Mouse (Mus musculus) left cerebral cortex, adult 2 months (tissue): Measurements from ENCODE around the gene Rsc1a1. TPM values are rescaled to one million over a fixed set of nuclear protein-coding genes. Genes with fewer than 3 reads are reported as not detected.

ENCODE experiments used
- DNase-seq, 2 experiments: peaks; one replicate each; pipeline ENCODE4 v3.0.0; 2021 to 2022; ENCODE audit warnings: low spot score in 2 of 2, mixed read lengths in 1 of 2; ENCODE audit errors: extremely low spot score in 1 of 2
- H3K27ac ChIP-seq: fragments of 200-600 bp; 2 replicates; pipeline ENCODE4 v1.8.1; 2022
- H3K4me3 ChIP-seq: fragments of 200-600 bp; 2 replicates; pipeline ENCODE4 v1.8.1; 2022
- CTCF ChIP-seq: fragments of 200-600 bp; IDR thresholded peaks from 2 replicates; pipeline ENCODE4 v1.8.1; 2022; ENCODE audit warnings: antibody characterized with exemption, mild to moderate bottlenecking, moderate library complexity
- intact Hi-C: fragments of 180-260 bp; cut with DNase I; formaldehyde crosslinking; loops from one replicate; pipeline ENCODE4 v1.15.1; 2025
- total RNA-seq, 2 experiments: library from RNA; stranded (reverse); gene quantifications; 2 replicates each; pipeline ENCODE4 v1.2.3; 2021

Gene Rsc1a1
- total RNA-seq, 2 experiments from 2014 or later, result 1.1 to 1.2 TPM

- intact Hi-C loops, result loop anchor here (1.0 kb wide), 1 partner anchor 58 kb away; no protein-coding TSS in a partner anchor
- peak overlapping the region; percentile 76 for H3K4me3 ChIP-seq
- peak overlapping the region; percentile 94 for H3K27ac ChIP-seq
- DNase-seq, result peak; percentile 76 to 80
- no peak for TF ChIP-seq CTCF
Observed at GRCm38 (mm10) chr4:141664011-141664745, 21.2 kb downstream of the Rsc1a1 start.

GRCm38 (mm10) chr4:141663122-141663931 lies 22.1 kb downstream of the Rsc1a1 start:
- peak overlapping the region; percentile 76 for H3K4me3 ChIP-seq
- DNase-seq, result no peak
- intact Hi-C loops, result no loop called here
- no peak for TF ChIP-seq CTCF
- peak overlapping the region; percentile 89 for H3K27ac ChIP-seq

GRCm38 (mm10) chr4:141660884-141661283 lies 24.5 kb downstream of the Rsc1a1 start:
- no peak for TF ChIP-seq CTCF
- H3K4me3 ChIP-seq, result no peak overlapping the region
- no peak overlapping the region for H3K27ac ChIP-seq
- DNase-seq, result no peak
- intact Hi-C loops, result no loop called here

DNA sequence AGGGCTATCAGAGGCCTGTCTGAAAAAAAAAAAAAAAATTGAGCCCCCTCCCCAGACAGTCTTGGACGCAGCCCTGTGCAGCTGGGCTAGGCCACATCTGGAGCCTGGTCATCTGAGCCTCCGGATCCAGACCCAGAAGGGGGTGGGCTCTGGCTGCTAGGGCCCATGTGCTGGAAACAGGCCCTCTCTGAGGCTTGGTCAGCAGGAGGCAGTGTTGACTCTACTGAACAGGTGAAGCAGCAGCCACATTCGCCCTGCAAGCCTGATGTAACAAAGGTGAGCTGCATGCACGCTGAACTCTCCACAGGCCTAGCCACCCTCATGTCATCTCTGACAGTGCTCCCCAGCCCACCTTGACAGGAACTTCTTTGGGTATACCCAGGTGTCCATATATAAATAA lies 25.7 kb downstream of the Rsc1a1 start:
- TF ChIP-seq CTCF, result peak; percentile 1; the same call in 1 of the 2 replicates
- Histone ChIP-seq H3K4me3 (no peak overlapping the region), H3K27ac (no peak overlapping the region)
- intact Hi-C loops, result no loop called here
- no peak for DNase-seq

DNA sequence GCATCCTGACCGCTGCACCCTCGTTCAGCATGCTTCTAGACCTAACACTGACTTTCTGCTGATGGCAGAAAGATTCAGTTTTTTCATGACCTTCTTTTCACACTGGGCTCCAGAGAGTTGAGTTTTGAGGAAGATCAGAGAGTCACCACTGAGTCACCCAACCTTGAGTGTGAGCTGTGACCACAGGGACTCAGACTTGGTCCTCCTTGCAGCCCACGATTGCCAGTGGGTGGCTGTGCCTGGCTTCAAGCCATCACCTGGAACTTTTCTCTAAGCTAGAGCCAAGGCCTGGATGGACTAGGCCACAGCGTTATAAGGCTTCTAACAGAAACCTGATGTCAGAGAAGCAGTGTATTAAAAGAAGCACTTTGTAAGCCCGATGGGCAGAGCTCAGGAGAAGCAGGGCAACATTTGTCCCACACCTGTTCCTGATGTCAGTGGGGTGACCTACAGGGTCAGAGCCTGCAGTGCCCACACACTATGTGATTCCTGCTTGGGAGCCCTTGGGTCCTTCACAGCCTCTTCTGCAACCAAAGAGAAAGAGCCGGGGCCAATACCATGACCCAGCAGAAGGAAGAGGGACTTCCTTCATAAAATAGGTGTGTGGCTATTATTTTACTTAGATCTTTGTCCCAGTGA lies 26.4 kb downstream of the Rsc1a1 start:
- intact Hi-C loops, result no loop called here
- no peak overlapping the region for H3K27ac ChIP-seq
- no peak for DNase-seq
- no peak for TF ChIP-seq CTCF
- H3K4me3 ChIP-seq, result no peak overlapping the region

- intact Hi-C loops, result no loop called here
- no peak overlapping the region for H3K4me3 ChIP-seq
- no peak for TF ChIP-seq CTCF
- no peak overlapping the region for H3K27ac ChIP-seq
- no peak for DNase-seq
Observed at GRCm38 (mm10) chr4:141656932-141657331, 28.5 kb downstream of the Rsc1a1 start.

DNA sequence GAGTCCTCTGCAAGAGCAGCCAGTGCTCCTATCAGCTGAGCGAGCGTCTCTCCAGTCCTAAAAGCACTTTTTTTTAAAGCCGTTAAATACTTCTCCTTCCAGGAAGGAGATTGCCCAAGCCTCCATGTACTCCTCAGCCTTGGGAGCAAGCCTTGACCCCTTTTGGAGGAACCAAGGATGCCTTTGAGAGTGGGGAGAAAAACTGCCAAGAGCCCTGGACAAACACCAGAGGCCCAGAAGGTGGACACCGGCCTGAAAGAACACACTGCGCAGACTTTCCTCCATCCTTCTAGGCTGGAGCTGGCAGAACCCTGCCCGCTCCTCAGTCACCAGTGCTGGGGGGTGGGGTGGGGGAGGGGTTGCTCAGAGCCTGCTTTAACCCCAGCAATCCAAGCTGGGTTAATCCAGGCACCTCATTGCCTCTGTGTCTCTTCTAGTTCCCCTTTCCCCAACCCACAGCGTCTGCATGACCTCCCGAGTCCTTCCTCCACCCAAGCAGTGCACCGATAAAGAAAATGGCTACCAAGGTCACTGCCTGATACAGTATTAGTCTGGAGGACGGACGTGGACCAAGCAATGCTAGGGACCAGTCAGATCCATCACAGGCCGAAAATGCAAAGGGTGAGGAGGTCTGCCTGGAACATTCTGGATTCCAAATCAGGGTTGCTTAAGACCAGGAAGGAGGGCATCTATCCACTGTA lies 29.3 kb downstream of the Rsc1a1 start:
- intact Hi-C loops, result no loop called here
- peak in 1 of 2 experiments; percentile 40 for DNase-seq
- no peak overlapping the region for H3K4me3 ChIP-seq
- TF ChIP-seq CTCF, result no peak
- H3K27ac ChIP-seq, result 0 out of 2 replicates have a peak overlapping the region, but pooled peaks have one; percentile 13

- Histone ChIP-seq H3K27ac (no peak overlapping the region), H3K4me3 (no peak overlapping the region)
- no peak for DNase-seq
- intact Hi-C loops, result no loop called here
- no peak for TF ChIP-seq CTCF
Observed at GRCm38 (mm10) chr4:141654509-141654908, 30.9 kb downstream of the Rsc1a1 start.

- H3K27ac ChIP-seq, result no peak overlapping the region
Observed at GRCm38 (mm10) chr4:141653813-141654212, 31.6 kb downstream of the Rsc1a1 start.

GRCm38 (mm10) chr4:141653044-141653443 lies 32.4 kb downstream of the Rsc1a1 start:
- no peak for DNase-seq
- intact Hi-C loops, result no loop called here
- TF ChIP-seq CTCF, result no peak
- no peak overlapping the region for H3K4me3 ChIP-seq
- no peak overlapping the region for H3K27ac ChIP-seq

More at GRCm38 (mm10) chr4:141653813-141654212, 31.6 kb downstream of the Rsc1a1 start:
- no peak for DNase-seq
- H3K4me3 ChIP-seq, result no peak overlapping the region
- intact Hi-C loops, result no loop called here
- no peak for TF ChIP-seq CTCF

- no peak overlapping the region for H3K4me3 ChIP-seq
- intact Hi-C loops, result no loop called here
- no peak for TF ChIP-seq CTCF
- H3K27ac ChIP-seq, result no peak overlapping the region; the same call in 1 of the 2 replicates
- DNase-seq, result no peak
Observed at GRCm38 (mm10) chr4:141651944-141652343, 33.5 kb downstream of the Rsc1a1 start.
